Mouse (Mus musculus) thymus, adult 2 months (tissue): ENCODE data around the gene Atp11a.

Source experiments
- CTCF ChIP-seq: fragments of 200-500 bp; IDR thresholded peaks from 2 replicates; pipeline ENCODE4 v1.5.1; 2012; ENCODE audit warnings: mild to moderate bottlenecking, control low read depth, low read length, moderate library complexity, borderline replicate concordance; ENCODE audit not compliant: control insufficient read depth, poor library complexity, insufficient read depth; ENCODE audit errors: extremely low read depth
- POLR2A ChIP-seq: fragments of 200-500 bp; IDR thresholded peaks from 2 replicates; pipeline ENCODE4 v1.6.1; 2012; ENCODE audit warnings: mild to moderate bottlenecking, low read length, control low read depth, moderate library complexity; ENCODE audit not compliant: control insufficient read depth, poor library complexity, insufficient read depth; ENCODE audit errors: extremely low read depth

DNA sequence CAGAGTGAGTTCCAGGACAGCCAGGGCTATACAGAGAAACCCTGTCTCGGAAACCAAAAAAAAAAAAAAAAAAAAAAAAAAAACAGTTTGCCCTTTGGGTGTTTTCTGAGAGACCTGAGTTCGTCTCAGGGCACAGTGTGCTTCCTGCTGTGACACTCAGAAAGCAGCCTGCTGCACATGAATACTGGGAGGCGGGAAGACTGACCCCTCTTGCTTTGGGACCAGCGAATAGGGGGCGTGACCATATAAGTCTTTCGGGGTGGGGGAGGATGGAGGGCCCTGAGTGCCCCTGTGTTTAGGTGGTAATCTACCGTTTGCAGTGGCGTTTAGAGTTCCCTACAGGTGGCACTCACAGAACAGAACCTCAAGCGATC, 116.2 kb downstream of the Atp11a start:
- no peak for TF ChIP-seq CTCF
- TF ChIP-seq POLR2A: no peak
